Mouse (Mus musculus): ENCODE results near the gene Nacc1.

Gene Nacc1

DNA sequence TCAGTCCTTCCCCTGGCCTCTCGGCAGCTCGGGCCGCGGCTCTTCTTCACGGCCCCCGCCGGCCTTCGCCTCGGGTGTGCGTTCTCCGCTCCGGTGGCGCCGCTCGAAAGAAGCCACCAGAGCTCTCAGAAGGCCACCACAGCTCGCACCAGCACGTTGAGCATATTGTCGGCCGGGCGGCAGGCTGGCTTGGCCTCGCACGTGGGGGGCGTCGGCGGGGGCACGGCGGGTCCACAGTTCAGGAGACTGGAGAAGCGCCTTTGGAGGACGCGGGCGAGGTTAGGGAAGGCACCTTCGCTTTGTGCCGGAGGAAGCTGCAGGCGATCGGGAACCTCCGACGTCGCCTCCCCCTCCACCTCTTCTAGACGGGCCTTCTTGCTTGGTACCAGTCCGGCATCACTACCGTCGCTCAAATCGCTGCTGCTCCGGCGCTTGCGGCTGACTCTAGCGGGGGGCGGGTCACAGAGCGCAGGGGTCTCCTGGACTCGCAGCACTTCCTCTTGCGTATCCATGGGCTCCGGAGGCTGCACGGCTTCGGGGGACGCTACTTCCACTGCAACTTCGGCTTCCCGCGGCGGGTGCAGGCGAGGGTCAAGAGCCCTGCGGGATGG is 25.6 kb downstream of the Nacc1 start:
- DNase-seq: peak; percentile 69 to 82

DNA sequence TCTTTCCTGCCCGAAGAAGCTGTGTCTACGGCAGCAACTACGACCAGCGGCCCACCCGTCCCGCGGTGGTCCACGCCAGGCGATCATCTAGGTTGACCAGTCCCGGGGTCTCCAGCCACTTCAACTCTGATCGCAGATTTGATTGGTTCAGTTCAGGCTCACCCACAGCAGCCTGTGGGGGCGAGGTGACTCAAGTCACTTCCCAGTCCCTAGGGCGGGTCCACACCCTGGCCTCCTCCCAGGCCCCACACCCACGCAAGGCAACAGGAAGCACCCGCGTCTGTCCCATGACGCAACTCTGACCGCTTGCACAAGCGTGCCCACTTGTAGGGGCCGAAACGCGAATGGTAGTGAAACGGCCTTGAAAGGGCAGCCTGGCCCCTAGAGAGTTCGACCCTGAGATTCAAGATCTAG is 26.2 kb downstream of the Nacc1 start:
- DNase-seq: peak; percentile 81 to 90

DNA sequence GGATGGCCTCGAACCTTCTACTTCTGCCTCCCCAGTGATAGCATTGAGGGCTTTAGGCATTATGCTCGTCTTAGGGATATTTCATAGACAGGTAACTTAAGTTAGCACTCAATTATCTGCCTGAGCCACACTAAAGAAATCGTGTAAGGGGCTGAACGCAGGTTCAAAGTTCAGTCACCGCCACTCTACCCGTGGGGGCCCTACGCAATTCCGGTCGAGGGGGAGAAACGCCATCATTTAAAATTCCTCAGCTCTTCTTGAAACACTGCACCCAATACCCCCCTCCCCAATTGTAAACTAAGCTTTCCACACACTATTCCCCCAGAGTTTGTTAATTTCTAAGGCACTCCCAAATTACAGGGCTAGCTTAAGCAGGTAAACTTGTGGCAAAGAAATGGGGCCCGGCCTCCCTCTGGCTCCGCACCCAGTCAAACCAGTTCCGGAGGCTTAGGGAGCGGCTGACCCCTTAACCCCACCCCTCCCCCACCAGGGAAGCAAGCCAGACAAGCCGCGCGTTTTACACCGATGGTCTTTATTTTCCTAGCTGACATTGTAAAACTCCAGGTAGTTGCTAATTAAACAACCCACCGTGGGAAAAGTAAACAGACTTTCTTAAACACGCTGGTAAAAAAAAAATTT is 26.7 kb downstream of the Nacc1 start:
- peak; percentile 84 to 87 for DNase-seq

DNA sequence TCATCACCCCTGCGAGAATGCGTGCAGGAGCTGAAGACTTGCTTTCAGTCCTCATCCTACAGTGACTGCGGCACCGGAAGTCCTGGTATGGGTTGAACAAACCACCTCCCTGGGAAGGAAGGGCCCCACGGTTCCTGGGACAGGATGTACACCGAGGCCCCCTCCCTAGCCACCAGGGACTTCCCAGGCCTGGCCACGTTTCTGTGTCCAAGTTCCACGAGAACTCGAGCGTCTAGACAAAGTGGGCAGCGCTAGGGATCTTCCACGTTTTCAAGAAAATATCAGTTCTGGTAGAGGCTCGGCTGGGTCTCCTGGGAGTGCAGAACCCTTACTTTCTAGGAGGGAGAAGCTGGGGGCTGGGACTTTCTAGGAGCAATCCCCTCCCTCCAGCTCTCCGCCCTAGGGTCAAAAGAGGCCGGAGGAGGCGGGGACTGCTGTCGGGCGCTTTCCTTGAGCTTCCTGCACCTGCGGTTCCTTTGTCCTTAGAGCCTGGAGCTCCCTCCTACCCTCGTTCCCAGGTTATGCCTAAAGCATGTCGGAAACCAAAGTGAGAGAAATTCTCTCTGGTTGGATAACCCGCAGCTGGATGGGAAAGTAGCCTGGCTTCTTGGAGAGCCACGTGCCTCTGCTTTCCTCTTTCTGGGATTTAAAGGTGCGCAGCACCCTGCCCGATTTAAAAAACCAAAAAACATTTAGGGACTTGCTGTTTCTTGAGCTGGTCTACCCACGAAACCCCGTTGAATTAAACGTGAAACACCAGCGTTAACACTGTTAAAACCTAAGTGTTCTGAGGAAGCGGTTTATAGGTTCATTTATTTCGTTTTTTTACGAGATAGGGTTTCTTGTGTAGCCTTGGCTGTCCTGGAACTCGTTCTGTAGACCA is 27.5 kb downstream of the Nacc1 start:
- DNase-seq: peak; percentile 72 to 83

DNA sequence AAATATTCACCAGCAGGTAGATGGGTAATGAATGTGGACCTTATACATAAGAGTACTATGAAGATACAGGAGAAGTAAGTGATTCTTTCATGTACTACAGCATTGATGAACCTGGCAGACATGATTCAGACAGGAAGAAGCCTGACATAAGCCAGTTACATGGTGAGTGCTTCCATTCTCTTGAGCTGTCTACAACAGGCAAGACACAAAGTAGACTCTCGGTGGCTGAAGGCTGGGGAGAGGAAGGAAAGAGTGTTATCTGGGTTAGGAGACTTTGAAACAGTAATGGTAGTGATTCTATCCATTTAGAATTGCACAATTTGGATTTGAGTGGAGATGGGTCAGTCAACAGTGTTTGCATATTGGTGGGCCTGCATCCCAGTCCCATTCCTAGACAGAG is 28.7 kb downstream of the Nacc1 start:
- no peak for DNase-seq

DNA sequence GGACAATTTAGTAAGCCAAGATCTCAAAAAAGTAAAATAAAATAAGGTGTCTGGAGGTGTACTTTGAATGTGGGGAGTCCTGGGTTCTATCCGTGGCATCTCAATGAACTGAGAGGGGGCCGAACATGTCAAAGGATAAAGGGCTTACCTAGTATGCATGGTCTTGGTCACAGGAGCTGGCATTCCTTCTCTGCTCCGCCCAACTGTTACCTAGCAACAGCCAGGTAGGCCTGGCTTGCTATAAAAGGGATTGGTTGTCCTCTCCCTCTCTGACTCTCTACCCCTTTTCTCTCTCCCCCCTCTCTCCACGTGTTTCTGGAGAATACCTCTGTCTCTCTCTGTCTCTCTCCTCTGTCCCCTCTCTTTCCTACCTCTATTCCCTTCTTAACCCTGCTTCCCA is 30.0 kb downstream of the Nacc1 start:
- DNase-seq: peak in 1 of 2 experiments; percentile 30

DNA sequence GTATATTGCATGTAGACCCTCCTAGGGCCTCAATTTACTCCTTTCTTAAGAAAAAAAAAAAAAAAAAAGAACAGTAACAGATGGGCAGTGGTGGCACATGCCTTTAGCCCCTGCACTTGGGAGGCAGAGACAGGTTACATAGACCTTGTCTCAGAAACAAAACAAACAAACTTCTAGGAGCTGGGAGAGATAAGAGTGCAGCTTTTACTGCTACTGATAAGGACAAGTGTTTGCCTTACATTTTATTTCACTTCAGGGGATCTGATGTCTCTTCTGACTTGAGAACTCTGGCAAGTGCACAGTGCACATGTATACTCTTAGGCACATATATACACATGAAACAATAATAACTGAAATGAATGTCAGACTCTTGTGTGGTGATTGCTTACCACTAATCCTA is 30.5 kb downstream of the Nacc1 start:
- no peak for DNase-seq

DNA sequence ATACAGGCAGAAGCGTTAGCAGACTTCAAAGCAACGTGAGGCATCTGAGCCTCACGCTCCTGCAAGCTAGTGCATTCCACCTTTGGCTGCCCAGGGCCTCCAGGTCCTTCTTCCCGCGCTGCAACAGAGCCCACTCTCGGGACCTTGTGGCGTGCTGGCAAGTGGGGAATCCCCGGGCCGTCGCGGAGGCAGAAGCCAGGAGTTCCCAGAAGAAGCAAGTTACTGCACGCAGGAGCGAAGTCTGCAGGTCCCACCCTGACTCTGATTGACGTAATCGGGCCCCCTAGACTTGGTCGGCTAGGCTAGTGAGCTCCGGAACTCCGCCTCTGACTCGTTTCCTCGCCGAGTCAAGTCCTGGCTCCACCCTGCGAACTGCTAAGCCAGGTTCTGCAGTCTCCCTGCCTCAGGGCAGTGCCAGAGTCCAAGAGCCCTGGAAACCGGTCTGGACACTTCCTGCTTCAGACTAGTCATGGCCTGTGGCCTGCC is 31.0 kb downstream of the Nacc1 start:
- DNase-seq: peak; percentile 82 to 91

DNA sequence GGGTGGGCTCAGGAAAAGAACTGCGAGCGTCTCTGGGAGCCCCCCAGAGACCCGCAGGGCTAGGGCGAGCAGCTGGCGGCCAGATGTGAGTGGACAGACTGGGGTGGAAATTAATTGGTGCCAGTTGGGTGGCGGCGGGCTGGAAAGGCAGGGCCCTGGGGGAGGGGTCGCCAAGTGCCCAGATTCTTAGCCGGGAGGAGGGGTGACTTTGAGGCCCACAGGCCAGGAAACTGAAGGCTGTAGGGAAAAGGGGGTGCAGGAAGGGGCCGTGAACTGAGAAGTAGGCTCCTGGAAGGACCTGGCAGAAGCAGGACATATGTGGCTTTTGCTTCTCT is 31.5 kb downstream of the Nacc1 start:
- DNase-seq: peak; percentile 58 to 76

DNA sequence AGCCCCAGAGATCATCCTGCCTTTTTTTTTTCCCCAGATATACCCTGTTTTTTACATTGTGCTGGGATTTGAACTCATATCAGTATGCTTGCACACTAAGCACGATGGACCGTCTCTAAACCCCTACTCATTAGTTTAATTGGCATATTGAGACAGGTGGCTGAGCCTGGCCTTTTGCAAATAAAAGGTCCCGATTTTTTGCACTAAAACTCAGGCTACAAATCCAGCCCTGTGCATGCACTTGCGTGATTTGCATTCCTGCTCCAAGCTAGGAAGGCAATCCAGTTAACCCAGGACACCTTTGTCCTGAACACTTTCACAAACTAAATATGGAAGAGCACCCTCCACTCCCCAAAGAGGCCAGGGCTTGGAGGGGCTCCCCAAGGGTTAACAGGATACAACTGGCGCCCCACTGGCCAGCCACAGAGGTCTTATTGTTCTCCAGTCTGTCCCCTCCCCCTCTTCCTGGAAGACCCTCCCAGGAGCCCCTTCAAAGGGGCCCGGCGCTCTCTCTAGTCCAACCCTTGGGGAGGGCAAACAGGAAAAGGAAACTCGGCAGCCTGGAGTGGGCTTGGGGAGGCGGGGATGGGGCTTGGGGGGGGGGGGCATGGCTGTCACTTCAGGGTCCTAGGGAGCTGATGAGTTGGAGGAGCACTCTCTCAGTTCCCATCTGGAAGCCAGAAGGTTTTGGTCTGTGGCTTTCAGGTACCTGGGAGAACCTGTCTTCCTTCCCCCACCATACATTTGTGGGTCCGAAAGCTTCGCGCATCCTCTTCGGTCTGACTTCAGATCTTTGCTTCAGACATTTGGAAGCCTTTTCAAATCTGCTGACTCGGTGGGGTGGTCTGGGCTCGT is 32.1 kb downstream of the Nacc1 start:
- DNase-seq: peak; percentile 52 to 69

DNA sequence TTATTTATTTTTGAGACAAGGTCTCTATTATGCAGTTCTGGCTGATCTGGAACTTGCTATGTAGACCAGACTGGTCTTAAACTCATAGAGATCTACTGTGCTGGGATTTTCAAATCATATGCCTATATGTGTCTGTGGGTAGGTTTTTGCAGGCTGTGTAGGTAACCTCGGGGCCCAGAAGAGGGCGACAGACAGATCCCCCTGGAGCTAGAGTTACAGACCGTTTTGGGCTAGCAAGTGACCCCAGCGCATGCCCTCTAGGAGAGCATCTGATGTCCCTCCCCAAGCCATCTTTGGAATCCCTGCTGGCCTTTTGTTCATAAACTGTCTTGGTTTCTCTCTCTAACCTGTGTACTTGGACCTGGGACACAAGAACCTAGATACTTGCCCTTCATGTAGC is 33.1 kb downstream of the Nacc1 start:
- DNase-seq: peak; percentile 31 to 47

DNA sequence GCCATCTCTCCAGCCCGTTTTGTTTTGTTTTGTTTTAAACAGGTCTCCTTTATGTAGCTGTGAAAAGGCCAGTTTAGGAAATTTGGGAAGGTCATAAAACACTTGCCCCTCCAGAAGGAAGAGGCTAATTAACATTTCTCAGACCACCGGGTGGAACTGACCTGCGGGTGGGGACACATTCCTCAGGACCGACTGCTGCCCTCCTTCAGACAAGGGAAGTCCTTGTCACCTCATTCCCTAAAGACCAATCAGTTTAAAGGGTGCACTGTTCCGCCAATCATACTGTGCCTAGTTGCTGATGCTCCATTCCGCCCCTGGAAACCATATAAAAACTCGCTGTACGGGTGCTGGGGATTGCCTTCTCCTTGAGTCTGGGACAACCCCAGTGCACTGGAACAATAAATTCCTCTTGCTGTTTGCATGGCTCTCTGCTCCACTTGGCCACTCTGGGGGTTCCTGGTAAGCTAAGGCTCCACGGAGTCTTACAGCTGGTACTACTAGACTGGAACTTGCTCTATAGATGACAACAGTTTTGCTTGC is 34.5 kb downstream of the Nacc1 start:
- no peak for DNase-seq

DNA sequence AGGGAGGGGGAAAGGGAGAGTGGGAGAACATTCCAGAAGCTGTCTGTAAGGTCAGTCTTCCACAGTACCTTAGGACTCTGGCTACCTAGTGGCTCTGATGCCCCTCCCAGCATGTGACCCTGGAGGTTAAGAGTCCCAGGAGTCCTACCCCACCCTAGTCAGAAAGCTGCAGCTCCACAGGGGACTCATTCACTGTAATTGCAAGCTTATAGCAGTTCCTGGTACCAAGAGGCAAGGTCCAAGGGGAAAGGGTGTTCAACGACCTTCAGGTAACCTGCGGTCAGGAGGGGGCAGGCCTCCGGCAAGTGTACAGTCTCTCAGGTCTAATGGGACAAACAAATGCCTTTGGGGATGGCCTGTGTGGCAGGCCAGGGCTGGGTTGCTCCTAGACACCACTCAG is 37.4 kb downstream of the Nacc1 start:
- DNase-seq: no peak

DNA sequence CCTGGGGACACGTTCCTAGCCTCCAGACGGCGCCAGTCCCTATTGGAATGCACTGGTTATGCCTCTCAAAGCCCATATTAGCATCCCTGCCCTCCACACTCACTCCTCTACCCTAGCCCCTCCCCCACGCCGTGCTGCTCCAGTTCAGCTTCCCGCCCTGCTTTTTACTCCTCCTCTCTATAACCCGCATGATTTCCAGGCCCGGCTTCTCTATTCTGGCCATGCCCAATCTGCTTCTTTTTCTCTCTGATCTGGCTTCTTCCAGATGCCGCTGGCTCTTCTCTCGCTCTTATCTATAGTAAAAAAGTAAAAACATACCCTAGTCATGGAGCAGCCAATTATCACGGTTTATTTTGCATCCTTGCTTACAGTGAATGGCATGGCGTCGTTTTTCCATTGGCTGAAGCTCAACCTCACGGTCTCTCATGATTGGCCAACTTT is 40.2 kb downstream of the Nacc1 start:
- DNase-seq: peak; percentile 62 to 68

DNA sequence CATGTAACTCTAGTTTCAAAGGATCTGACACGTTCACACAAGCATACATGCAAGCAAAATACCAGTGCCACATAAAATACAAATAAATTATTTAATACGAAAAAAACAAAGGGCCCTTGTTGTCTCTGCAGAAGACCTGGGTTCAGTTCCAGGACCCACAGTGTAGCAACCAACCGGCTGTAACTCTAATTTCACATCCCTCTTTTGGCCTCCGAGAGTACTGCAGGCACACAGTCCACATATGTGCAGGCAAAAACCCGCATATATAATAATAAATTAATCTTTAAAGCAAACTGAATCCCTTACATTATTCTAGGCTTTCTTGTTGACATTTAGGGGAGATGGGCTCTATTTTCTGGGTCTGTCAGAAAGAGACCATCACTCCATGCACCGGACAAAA is 40.9 kb downstream of the Nacc1 start:
- no peak for DNase-seq

DNA sequence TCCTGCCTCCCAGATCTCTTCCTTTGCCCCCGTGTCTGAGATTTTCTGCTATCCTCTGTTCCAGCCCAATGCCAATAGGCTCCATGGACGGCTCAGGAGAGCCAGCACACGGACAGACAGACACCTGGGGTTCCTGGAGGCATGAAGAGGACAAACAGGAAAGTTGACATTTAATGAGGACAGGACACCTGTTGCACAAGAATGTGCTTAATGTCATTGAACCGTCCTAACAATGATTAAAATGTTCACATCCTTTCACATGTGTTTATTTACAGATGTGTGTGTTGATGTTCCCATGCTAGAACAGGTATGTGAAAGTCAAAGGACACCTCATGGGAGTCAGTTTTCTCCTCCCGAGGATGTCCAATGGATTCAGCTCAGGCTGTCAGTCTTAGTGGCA is 44.6 kb downstream of the Nacc1 start:
- DNase-seq: no peak

DNA sequence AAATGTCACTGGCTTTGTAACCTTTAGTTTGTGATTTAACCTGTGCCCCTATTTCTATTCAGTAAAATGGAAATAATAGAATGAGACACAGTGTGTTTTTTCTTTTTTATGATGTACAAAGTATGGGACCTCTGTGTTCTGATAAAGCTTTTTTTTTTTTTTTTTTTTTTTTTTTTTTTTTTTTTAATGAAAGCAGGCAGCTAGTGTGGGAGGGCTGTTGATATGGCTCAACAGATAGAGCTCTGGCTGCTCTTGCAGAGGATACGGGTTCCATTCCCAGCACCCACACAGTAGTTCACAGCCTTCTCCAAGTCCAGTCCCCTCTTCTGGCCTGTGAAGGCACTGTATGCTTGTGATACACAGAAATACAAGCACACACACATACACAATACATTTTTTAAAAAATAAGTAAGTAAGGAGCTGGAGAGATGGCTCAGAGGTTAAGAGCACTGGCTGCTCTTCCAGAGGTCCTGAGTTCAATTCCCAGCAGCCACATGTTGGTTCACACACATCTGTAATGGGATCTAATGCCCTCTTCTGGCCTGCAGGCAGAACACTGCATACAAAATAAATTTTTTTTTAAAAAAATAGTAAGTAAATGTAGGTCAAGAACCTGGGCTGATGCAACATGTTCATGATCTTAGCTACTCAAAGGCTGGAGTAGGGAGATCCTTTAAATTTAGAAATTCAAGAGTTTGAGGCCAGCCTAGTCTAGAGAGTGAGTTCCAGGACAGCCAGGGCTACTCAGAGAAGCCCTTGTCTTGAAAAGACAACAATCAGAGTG is 45.9 kb downstream of the Nacc1 start:
- no peak for DNase-seq

DNA sequence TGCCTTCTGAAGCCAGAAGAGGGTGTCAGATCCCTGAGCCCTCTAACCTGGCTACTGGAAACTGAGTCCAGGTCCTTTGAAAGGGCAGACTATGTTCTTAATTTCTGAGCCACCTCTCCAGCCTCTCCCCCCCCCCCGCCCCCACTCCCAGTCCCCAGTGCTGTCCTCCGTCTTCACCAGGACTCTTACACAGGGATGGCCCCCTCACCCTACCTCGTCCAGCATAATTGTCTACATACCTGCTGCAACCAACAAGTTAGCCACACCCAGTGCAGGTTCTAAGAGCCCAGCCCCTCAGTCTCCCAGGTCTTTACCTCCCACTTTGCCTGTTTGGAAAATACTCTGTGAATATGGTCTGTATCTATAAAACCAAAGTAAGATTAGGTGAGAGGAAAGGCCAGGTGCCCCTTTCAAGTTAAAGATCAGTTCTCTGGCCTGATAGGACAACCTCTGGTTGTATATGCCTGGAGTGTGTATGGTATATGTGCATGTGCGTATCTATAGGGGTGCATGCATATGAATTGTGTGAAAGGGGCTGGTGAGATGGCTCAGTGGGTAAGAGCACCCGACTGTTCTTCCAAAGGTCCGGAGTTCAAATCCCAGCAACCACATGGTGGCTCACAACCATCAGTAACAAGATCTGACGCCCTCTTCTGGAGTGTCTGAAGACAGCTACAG is 46.9 kb downstream of the Nacc1 start:
- DNase-seq: no peak

DNA sequence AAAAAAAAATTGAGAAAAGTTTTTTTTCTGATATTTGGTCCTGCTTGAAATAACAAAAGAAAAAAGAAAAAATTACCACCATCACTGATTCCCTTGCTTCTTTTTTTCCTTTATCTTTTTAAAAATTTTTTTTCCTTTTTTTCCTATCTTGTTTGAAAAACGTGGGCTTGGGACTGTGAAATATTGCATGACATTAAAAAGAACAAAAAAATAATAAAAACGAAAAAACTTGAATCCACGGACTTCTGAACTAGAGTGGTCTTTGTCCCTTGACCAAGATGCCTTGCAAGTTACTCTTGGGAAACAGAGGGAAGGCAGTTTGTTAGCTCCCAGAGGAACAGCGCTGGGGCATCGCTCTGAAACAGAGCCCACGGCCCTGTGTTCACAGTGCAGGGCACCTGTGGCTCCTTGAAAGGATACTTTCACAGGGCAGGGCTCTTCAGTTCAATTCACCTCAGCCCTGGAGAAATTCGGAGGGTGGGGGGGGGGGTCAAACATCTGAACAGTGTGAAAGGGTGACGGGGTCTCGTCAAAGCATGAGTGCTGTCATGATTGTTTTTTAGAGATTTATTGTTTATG is 47.6 kb downstream of the Nacc1 start:
- no peak for DNase-seq

DNA sequence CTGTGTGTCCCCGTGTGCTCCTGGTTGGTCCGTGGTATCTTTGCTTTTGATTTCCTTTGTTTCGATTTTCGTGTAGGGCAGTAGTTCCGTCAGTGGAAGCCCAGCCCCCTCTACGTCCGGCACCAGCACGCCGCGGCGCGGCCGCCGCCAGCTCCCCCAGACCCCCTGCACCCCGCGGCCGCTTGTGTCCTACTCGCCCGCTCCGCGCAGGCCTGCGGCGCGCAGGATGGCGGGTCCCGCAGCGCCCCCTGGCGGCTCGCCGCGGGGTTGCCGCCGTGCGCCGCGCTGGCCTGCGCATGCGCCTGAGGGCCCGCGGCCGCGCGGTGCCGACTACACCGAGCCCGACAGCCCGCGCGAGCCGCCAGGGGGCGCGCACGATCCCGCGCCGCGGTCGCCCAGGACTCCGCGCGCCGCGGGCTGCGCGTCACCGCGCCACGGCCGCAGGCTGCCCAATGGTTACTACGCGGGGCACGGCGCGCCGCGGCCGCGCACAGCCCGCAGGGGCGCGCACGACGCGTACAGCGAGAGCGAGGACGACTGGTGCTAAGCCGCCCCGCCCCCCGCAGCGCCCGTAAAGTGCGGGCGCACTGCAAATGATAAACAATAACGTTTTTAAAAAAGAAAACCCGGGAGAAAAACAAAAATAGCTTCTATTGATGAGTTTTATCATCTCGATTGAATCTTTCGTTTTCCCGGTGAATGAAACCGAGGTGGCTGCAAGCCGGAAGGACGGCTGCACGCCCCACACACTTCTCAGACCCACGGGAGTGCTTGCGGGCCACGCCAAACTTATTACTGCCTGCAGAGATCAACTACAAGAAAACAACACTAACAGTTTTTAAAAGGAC is 48.3 kb downstream of the Nacc1 start:
- DNase-seq: peak; percentile 93 to 96
